Mouse (Mus musculus): Measurements from ENCODE around the gene Plekha5. TPM values are rescaled to one million over a fixed set of nuclear protein-coding genes. Genes with fewer than 3 reads are reported as not detected.
A peak's percentile ranks its signal among the peaks of the same experiment; 100 is the strongest.
"Not testable (repeated sequence)": the region's sequence is repeated elsewhere in the genome, so short reads cannot be mapped to it uniquely, and the experiment has no call there.

The Plekha5 gene
- total RNA-seq, 2 experiments from 2014 or later: 10.0 to 12.9 TPM

- no peak overlapping the region for H3K27ac ChIP-seq
- intact Hi-C loops (cut with DNase I): no loop called here
- DNase-seq: no peak
- no peak overlapping the region for H3K4me3 ChIP-seq
- TF ChIP-seq CTCF (IDR thresholded peaks at IDR 0.05): no peak
These were observed 98.0 kb downstream of the Plekha5 start for GRCm38 (mm10) chr6:140521832-140522231.

GRCm38 (mm10) chr6:140523600-140523999, 99.7 kb downstream of the Plekha5 start:
- Histone ChIP-seq H3K27ac (no peak overlapping the region), H3K4me3 (no peak overlapping the region)
- TF ChIP-seq CTCF (IDR thresholded peaks at IDR 0.05): no peak
- no peak for DNase-seq
- intact Hi-C loops (cut with DNase I): no loop called here

GRCm38 (mm10) chr6:140528414-140528813, 104.6 kb downstream of the Plekha5 start:
- H3K4me3 ChIP-seq: no peak overlapping the region
- no peak for TF ChIP-seq CTCF (IDR thresholded peaks at IDR 0.05)
- DNase-seq: no peak
- H3K27ac ChIP-seq: no peak overlapping the region
- intact Hi-C loops (cut with DNase I): no loop called here

- intact Hi-C loops (cut with DNase I); DNase-seq; H3K27ac ChIP-seq; H3K4me3 ChIP-seq: not testable (repeated sequence)
These were observed 109.0 kb downstream of the Plekha5 start for GRCm38 (mm10) chr6:140532858-140533257.

GRCm38 (mm10) chr6:140533606-140534005, 109.8 kb downstream of the Plekha5 start:
- DNase-seq: no peak
- no peak overlapping the region for H3K4me3 ChIP-seq
- no peak for TF ChIP-seq CTCF (IDR thresholded peaks at IDR 0.05)
- intact Hi-C loops (cut with DNase I): no loop called here
- H3K27ac ChIP-seq: no peak overlapping the region

GRCm38 (mm10) chr6:140535504-140535903, 111.7 kb downstream of the Plekha5 start:
- no peak for TF ChIP-seq CTCF (IDR thresholded peaks at IDR 0.05)
- Histone ChIP-seq H3K27ac (no peak overlapping the region), H3K4me3 (no peak overlapping the region)
- DNase-seq: no peak
- intact Hi-C loops (cut with DNase I): no loop called here

GRCm38 (mm10) chr6:140541919-140542318, 118.1 kb downstream of the Plekha5 start:
- no peak for TF ChIP-seq CTCF (IDR thresholded peaks at IDR 0.05)
- DNase-seq: no peak
- Histone ChIP-seq H3K27ac (no peak overlapping the region), H3K4me3 (no peak overlapping the region)
- intact Hi-C loops (cut with DNase I): no loop called here

GRCm38 (mm10) chr6:140543005-140543794, 119.3 kb downstream of the Plekha5 start:
- no peak for DNase-seq
- intact Hi-C loops (cut with DNase I): no loop called here
- Histone ChIP-seq H3K27ac (no peak overlapping the region), H3K4me3 (no peak overlapping the region)
- no peak for TF ChIP-seq CTCF (IDR thresholded peaks at IDR 0.05)

GRCm38 (mm10) chr6:140546095-140546494, 122.2 kb downstream of the Plekha5 start:
- TF ChIP-seq CTCF (IDR thresholded peaks at IDR 0.05): no peak
- Histone ChIP-seq H3K4me3 (no peak overlapping the region), H3K27ac (no peak overlapping the region)
- no peak for DNase-seq
- intact Hi-C loops (cut with DNase I): no loop called here

- DNase-seq: no peak
- H3K4me3 ChIP-seq: no peak overlapping the region
- H3K27ac ChIP-seq: no peak overlapping the region
- no peak for TF ChIP-seq CTCF (IDR thresholded peaks at IDR 0.05)
- intact Hi-C loops (cut with DNase I): no loop called here
These were observed 122.9 kb downstream of the Plekha5 start for GRCm38 (mm10) chr6:140546648-140547201.

- TF ChIP-seq CTCF (IDR thresholded peaks at IDR 0.05): no peak
- intact Hi-C loops (cut with DNase I): no loop called here
- Histone ChIP-seq H3K4me3 (no peak overlapping the region), H3K27ac (no peak overlapping the region)
- DNase-seq: peak; percentile 54
These were observed 123.5 kb downstream of the Plekha5 start for GRCm38 (mm10) chr6:140547203-140547944.

- H3K4me3 ChIP-seq: no peak overlapping the region
- no peak for TF ChIP-seq CTCF (IDR thresholded peaks at IDR 0.05)
- no peak overlapping the region for H3K27ac ChIP-seq
- intact Hi-C loops (cut with DNase I): no loop called here
- no peak for DNase-seq
These were observed 124.4 kb downstream of the Plekha5 start for GRCm38 (mm10) chr6:140548082-140548769.

GRCm38 (mm10) chr6:140550741-140551140, 126.9 kb downstream of the Plekha5 start:
- TF ChIP-seq CTCF (IDR thresholded peaks at IDR 0.05): peak; percentile 26; the same call in 1 of the 2 replicates
- intact Hi-C loops (cut with DNase I): no loop called here
- Histone ChIP-seq H3K27ac (0 out of 2 replicates have a peak overlapping the region, but pooled peaks have one; percentile 28), H3K4me3 (peak overlapping the region; percentile 36)
- peak; percentile 57 for DNase-seq

Data from gastrocnemius, adult 2 months (tissue).